Mouse (Mus musculus) v-Abl transformed pro-B cells (cell line): Measurements from ENCODE around the gene Cox17.

ENCODE experiments used
- in situ Hi-C, 2 experiments: fragments of 400-800 bp; cut with MboI; formaldehyde crosslinking; loops; one replicate each; pipeline ENCODE4 v1.15.1; 2025; ENCODE audit not compliant: unreplicated experiment in 2 of 2

Cox17 gene

DNA sequence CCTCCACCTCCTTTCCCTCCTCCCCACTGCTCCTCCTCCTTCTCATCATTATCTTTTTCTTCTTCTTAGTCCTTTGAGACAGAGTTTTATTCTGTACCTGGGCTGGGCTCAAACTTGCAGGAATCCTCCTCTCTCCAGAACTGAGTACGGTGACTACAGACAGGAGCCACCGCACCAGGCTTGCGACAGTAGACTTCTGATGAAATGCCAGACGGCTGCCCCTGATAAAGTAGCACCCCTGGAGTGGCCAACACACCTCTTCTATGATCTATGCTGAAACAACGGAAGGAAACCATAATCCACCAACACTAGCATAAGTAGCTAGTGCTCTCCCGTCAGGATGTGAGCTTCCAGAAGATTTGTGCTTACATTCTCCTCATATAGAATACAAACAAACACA, 40.6 kb downstream of the Cox17 start:
- in situ Hi-C loops, result no loop called here

GRCm38 (mm10) chr16:38388757-38389156, 42.0 kb downstream of the Cox17 start:
- in situ Hi-C loops, result no loop called here

DNA sequence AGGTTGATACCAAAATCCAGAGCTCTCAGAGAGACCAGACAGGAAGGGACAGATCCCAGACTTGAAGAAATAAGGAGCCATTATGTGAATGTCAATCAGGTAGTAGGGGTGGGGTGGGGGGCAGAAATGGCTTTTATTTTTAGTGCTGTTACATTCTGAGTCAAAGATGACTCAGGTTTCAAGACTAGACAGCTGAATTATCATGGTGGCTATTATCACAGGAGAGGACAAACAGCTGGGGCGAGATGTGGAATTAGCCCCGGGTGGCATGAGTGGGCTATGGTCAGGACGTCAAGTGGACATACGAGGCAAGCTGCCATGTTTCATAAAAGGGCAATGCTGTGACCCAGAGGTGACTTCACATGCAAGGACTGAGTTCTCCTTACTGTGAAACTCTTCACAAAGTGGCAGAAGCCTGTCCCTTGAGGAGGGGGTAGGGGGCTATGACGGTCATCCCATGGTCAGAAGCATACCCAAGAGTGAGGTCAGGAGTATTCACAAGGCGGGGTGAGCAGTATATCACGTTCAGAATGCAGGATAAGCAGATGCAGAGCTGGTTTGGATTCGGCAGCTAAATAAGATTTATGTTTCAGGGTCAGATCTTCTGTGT, 42.6 kb downstream of the Cox17 start:
- in situ Hi-C loops, result no loop called here

DNA sequence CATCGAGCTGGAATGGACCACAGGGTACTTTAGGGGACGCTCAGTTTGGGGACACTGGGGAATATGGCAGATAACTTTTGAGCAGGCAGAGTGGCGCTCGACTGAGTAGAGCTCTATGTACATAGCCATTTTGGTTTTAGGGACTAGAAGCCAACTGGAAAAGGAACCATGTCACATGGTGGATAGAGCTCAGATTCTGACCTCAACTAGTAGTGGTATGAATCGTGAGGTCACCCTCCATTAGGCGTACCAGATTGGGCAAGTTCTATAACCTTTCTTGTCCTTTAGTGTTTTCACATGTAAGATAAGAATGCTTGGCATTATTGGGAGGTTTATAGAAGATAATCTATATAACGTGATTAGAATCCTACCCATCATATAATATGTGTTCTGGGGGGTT, 43.5 kb downstream of the Cox17 start:
- in situ Hi-C loops, result no loop called here

DNA sequence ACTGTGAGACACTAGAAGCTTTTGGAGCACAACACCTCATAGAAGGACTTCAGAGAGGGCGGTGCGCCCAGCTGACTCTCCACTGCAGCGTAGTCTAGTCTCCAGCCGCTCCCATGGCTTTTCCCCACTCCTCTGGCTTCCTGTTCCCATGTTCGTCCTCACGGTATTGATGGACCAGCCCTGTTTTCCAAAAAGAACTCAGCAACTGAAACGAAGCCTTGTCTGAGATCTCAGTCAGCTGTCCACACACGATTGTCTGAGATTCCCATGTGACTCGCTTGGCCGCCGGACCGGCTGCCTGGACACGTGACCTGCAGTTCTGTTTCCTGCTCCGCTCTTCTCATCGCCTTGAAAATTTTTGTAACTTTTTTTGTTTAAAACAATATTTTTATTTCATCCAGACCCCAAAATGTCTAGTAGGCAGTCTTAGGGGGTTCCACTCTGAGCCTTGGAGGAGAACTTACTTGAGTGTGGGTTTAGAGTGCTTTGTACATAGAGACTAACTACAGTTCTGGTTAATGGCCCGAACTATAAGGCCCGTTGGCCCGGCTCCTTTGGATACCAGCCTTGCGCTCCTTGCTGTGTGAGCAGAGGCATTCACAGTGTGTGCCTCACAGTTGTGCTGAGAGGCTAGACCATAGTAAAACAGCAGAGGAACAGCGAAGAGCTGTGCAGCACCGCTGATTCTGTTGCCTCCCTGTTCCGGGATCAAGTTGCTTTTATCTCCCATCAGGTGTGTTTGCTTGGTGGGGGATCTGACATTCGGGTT, 45.5 kb downstream of the Cox17 start:
- in situ Hi-C loops, result no loop called here

- in situ Hi-C loops, result no loop called here
Measured at GRCm38 (mm10) chr16:38394191-38394618, 47.4 kb downstream of the Cox17 start.

- in situ Hi-C loops, result no loop called here
Measured at GRCm38 (mm10) chr16:38395060-38395730, 48.4 kb downstream of the Cox17 start.

DNA sequence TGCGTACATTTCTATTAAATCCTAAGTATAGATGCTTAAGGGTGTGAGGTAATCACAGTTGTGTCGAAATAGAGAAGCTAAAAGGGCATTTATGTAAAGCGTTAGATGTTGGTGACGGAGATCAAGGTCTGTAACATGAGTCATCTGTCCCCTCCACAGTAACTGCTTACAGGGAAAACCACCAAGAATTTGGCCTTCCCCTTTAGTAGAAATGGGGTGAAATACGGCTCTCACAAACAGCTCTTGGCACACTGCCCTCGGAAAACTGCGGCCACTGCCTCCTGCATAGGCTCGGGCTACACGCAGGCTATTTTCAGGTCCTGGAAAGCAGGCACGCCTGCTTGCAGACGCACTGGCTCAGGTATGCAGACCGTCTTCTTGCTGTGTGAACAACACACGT, 49.4 kb downstream of the Cox17 start:
- in situ Hi-C loops, result no loop called here

- in situ Hi-C loops, result no loop called here
Measured at GRCm38 (mm10) chr16:38398266-38398665, 51.5 kb downstream of the Cox17 start.

GRCm38 (mm10) chr16:38399076-38399475, 52.3 kb downstream of the Cox17 start:
- in situ Hi-C loops, result no loop called here

GRCm38 (mm10) chr16:38399531-38400231, 52.9 kb downstream of the Cox17 start:
- in situ Hi-C loops, result loop anchor here in 1 of 2 experiments (5.0 kb wide), 1 partner anchor 43 kb away; no protein-coding TSS in a partner anchor

DNA sequence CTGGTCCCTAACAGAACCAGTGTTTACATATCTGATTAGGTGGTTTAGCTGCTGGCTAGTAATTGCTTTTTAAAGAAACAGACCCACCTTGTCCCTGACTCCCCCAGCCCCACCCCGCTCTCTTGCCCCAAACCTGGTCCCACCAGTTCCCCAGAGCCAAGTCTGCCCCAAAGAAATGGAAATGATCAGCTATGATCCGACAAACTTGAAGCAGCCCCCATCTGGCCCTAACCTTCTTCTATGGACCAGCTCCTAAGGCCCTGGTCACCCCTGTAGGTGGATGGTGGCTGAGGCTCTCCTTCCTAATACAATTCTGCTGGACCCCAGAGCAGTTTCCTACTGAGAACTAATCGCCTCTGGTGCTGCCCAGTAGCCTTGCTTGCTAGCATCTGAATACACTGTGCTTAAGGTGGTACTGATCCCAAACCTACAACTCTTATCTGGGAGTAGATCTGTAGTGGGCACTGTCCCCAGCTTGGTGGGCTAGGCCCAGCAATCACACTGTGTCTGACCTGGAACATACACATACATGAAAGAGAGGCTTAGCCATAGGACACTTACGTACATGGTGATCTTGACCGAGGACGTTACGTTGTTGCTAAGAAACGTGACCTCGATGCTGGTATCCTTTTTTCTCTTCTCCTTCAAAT, 53.6 kb downstream of the Cox17 start:
- in situ Hi-C loops, result loop anchor here in 1 of 2 experiments (5.0 kb wide), 1 partner anchor 42 kb away; no protein-coding TSS in a partner anchor

DNA sequence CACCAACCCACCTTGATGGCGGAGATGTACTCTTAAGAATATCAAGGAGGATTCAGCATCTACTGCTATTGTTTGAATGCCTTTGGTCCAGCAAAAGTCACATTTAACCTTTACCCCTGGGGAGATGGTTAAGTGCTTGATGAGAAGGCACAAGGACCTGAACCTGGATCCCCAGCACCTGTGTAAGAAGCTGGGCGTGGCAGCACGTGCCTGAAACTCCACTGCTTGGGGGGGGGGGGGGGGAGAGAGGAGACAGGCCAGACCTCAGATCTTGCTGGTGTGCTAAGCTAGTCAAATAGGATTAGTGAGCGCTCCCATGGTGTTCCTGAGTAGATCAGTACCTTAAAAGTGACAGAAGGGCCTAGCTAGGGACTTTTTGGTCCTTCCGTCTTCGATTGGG, 54.7 kb downstream of the Cox17 start:
- in situ Hi-C loops, result loop anchor here in 1 of 2 experiments (5.0 kb wide), 1 partner anchor 41 kb away; no protein-coding TSS in a partner anchor
